Mouse (Mus musculus) testis, adult 2 months (tissue): ENCODE data around the gene Fam71e1.

Experiments used
- CTCF ChIP-seq: fragments of 200-500 bp; IDR thresholded peaks from 2 replicates; pipeline ENCODE4 v1.5.1; 2012; ENCODE audit warnings: low read depth, mild to moderate bottlenecking, inconsistent platforms, low read length, moderate library complexity; ENCODE audit not compliant: control insufficient read depth, insufficient read depth, insufficient replicate concordance
- POLR2A ChIP-seq: fragments of 200-500 bp; IDR thresholded peaks from 2 replicates; pipeline ENCODE4 v1.6.1; 2012; ENCODE audit warnings: low read depth, mild to moderate bottlenecking, inconsistent platforms, low read length, moderate library complexity; ENCODE audit not compliant: control insufficient read depth

DNA sequence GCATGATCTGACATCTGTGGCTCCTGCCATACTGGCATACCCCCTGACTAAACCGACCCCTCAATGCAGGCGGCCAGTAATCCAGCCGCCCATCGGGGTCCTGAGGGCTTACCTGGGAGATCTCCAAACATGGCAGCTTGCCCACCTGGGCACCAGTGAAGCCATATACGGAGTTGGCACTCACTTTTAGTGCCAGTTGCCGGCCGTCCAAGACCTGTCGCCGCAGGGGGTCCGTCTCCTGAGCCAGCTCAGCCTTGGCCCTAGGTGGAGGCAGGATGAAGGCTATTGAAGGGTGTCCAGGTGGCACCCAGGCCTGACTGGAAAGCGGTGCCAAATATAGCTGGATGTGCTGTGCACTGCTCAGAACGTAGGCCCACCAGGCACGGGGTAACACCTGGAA, 41.1 kb downstream of the Fam71e1 start:
- TF ChIP-seq CTCF: no peak
- TF ChIP-seq POLR2A: no peak
